Mouse (Mus musculus) megakaryocyte, embryonic 14.5 days (primary cell): ENCODE measurements around the gene Neurod6.

ENCODE experiments used
- FLI1 ChIP-seq: IDR thresholded peaks from 2 replicates; pipeline ENCODE4 v1.6.1; 2012; ENCODE audit warnings: low read length, inconsistent platforms, mixed read lengths
- GATA1 ChIP-seq: IDR thresholded peaks from 3 replicates; pipeline ENCODE4 v1.6.1; 2012; ENCODE audit warnings: mixed read lengths, low read length, inconsistent platforms, borderline replicate concordance

- TF ChIP-seq GATA1 (no peak), FLI1 (no peak)
Measured at GRCm38 (mm10) chr6:55680974-55681373, at the start of gene Neurod6.
